Mouse (Mus musculus) limb, embryonic 11.5 days (tissue): Measurements from ENCODE around the gene Cidec. TPM values are rescaled to one million over a fixed set of nuclear protein-coding genes. Genes with fewer than 3 reads are reported as not detected.

Experiments used
- ATAC-seq: fragments of 200-750 bp; cut with Nextera tagmentation; 2 replicates; pipeline ENCODE4 v1.8.0; 2017; ENCODE audit warnings: low read depth; ENCODE audit not compliant: insufficient number of reproducible peaks, low FRiP score, low TSS enrichment
- DNase-seq: peaks from one replicate; pipeline ENCODE4 v3.0.0-alpha.2; 2015; ENCODE audit warnings: low spot score
- H3K27ac ChIP-seq: fragments of 300-500 bp; sonication (generic); replicated peaks from 2 replicates; pipeline ENCODE4 v1.5.1; 2014; ENCODE audit warnings: low read depth, mild to moderate bottlenecking, low read length
- H3K27me3 ChIP-seq: fragments of 300-500 bp; sonication (generic); 2 replicates; pipeline ENCODE4 v1.6.1; 2014; ENCODE audit warnings: mild to moderate bottlenecking, low read length, mixed read lengths; ENCODE audit not compliant: control insufficient read depth, insufficient read depth
- H3K36me3 ChIP-seq: fragments of 300-500 bp; sonication (generic); 2 replicates; pipeline ENCODE4 v1.6.1; 2014; ENCODE audit warnings: mild to moderate bottlenecking, low read length, moderate library complexity, mixed read lengths; ENCODE audit not compliant: control insufficient read depth, insufficient read depth
- H3K4me1 ChIP-seq: fragments of 300-500 bp; sonication (generic); 2 replicates; pipeline ENCODE4 v1.6.1; 2014; ENCODE audit warnings: low read length, mixed read lengths; ENCODE audit not compliant: control insufficient read depth, insufficient read depth
- H3K4me2 ChIP-seq: fragments of 300-500 bp; sonication (generic); 2 replicates; pipeline ENCODE4 v1.6.1; 2014; ENCODE audit warnings: low read depth, mild to moderate bottlenecking, moderate library complexity; ENCODE audit not compliant: severe bottlenecking
- H3K4me3 ChIP-seq: fragments of 300-500 bp; sonication (generic); 2 replicates; pipeline ENCODE4 v1.5.1; 2014; ENCODE audit warnings: low read depth, low read length
- H3K9ac ChIP-seq: fragments of 300-500 bp; sonication (generic); 2 replicates; pipeline ENCODE4 v1.6.1; 2014; ENCODE audit warnings: mild to moderate bottlenecking, low read length
- H3K9me3 ChIP-seq: fragments of 300-500 bp; sonication (generic); 2 replicates; pipeline ENCODE4 v1.6.1; 2016; ENCODE audit warnings: low read length; ENCODE audit not compliant: control insufficient read depth
- WGBS: fragments of 180-500 bp; shearing (Covaris S2); extraction: QIAGEN DNeasy Blood & Tissue Kit; methylation state at CpG from one replicate; pipeline ENCODE4 v1.1.7; 2014; 5-methylcytosine and 5-hydroxymethylcytosine counted together
- polyA plus RNA-seq: library from polyadenylated mRNA; unstranded; fragments of >200 nt; fragmentation: Nextera tagmentation; extraction: Ambion mirVana; gene quantifications from 2 replicates; pipeline ENCODE4 v1.2.1, GENCODE M21; 2014

The Cidec gene
- polyA plus RNA-seq, 1 experiment from 2014 or later, result not detected

- no peak overlapping the region for H3K4me2 ChIP-seq
- 94% methylated on average over 6 of the region's 6 CpGs for WGBS
- no peak overlapping the region for H3K27ac ChIP-seq
- no peaks in the 10 kb centered on the region; the same call in 1 of the 2 replicates for H3K36me3 ChIP-seq
- DNase-seq, result no peak
- no peaks in the 10 kb centered on the region for H3K27me3 ChIP-seq
- H3K4me3 ChIP-seq, result no peak overlapping the region
- H3K9ac ChIP-seq, result no peak overlapping the region
- H3K9me3 ChIP-seq, result no peaks in the 10 kb centered on the region
- peaks cover 4% of the 10 kb centered on the region; the same call in 1 of the 2 replicates for H3K4me1 ChIP-seq
- ATAC-seq, result no peak
Observed at GRCm38 (mm10) chr6:113395501-113395900, 40.1 kb downstream of the Cidec start.

- no peak for DNase-seq
- Histone ChIP-seq H3K9me3 (no peaks in the 10 kb centered on the region), H3K4me2 (no peak overlapping the region), H3K9ac (no peak overlapping the region), H3K36me3 (no peaks in the 10 kb centered on the region; the same call in 1 of the 2 replicates), H3K27ac (no peak overlapping the region), H3K4me3 (no peak overlapping the region), H3K27me3 (no peaks in the 10 kb centered on the region), H3K4me1 (peaks cover 4% of the 10 kb centered on the region; the same call in 1 of the 2 replicates)
- ATAC-seq, result no peak
- 93% methylated on average over 11 of the region's 11 CpGs for WGBS
Observed at GRCm38 (mm10) chr6:113394811-113395210, 40.7 kb downstream of the Cidec start.

- 88% methylated on average over 6 of the region's 6 CpGs for WGBS
Observed at GRCm38 (mm10) chr6:113393951-113394350, 41.6 kb downstream of the Cidec start.

GRCm38 (mm10) chr6:113392387-113393071 lies 43.0 kb downstream of the Cidec start:
- Histone ChIP-seq H3K4me3 (peak overlapping the region; percentile 42), H3K4me1 (peaks cover 4% of the 10 kb centered on the region; the same call in 1 of the 2 replicates), H3K36me3 (peaks cover 5% of the 10 kb centered on the region; the same call in 1 of the 2 replicates), H3K9ac (peak overlapping the region; percentile 81), H3K27ac (no peak overlapping the region), H3K9me3 (no peaks in the 10 kb centered on the region), H3K4me2 (peak overlapping the region; percentile 97), H3K27me3 (no peaks in the 10 kb centered on the region)
- under 1% methylated on average over 44 of the region's 51 CpGs for WGBS
- ATAC-seq (peak; percentile 64), DNase-seq (peak; percentile 76)

More at GRCm38 (mm10) chr6:113393951-113394350, 41.6 kb downstream of the Cidec start:
- Histone ChIP-seq H3K4me3 (no peak overlapping the region), H3K9me3 (no peaks in the 10 kb centered on the region), H3K9ac (0 out of 2 replicates have a peak overlapping the region, but pooled peaks have one; percentile 17), H3K27me3 (no peaks in the 10 kb centered on the region), H3K27ac (no peak overlapping the region), H3K36me3 (peaks cover 3% of the 10 kb centered on the region; the same call in 1 of the 2 replicates), H3K4me1 (peaks cover 4% of the 10 kb centered on the region; the same call in 1 of the 2 replicates), H3K4me2 (no peak overlapping the region)
- DNase-seq, result no peak
- no peak for ATAC-seq

- Histone ChIP-seq H3K27ac (no peak overlapping the region), H3K9me3 (no peaks in the 10 kb centered on the region), H3K4me1 (peaks cover 4% of the 10 kb centered on the region; the same call in 1 of the 2 replicates), H3K27me3 (no peaks in the 10 kb centered on the region), H3K36me3 (peaks cover 9% of the 10 kb centered on the region; the same call in 1 of the 2 replicates), H3K4me3 (peak overlapping the region; percentile 42), H3K9ac (peak overlapping the region; percentile 81), H3K4me2 (peak overlapping the region; percentile 97)
- ATAC-seq, result no peak
- 32% methylated on average over 10 of the region's 10 CpGs for WGBS
- DNase-seq, result no peak
Observed at GRCm38 (mm10) chr6:113392015-113392386, 43.6 kb downstream of the Cidec start.

- no peaks in the 10 kb centered on the region for H3K9me3 ChIP-seq
Observed at GRCm38 (mm10) chr6:113390715-113391114, 44.8 kb downstream of the Cidec start.

GRCm38 (mm10) chr6:113388960-113389359 lies 46.6 kb downstream of the Cidec start, which contains the start of gene Ttll3:
Gene Ttll3 (plus strand): TSS chr6:113389260.
- no peaks in the 10 kb centered on the region for H3K9me3 ChIP-seq
- 83% methylated on average over 8 of the region's 8 CpGs for WGBS
- H3K4me3 ChIP-seq, result no peak within 1 kb of the TSS
- peaks cover 4% of the 10 kb centered on the region; the same call in 1 of the 2 replicates for H3K4me1 ChIP-seq
- H3K36me3 ChIP-seq, result peaks cover 30% of the 10 kb centered on the region
- ATAC-seq (no peak), DNase-seq (no peak)
- H3K27ac ChIP-seq, result no peak within 1 kb of the TSS
- no peak within 1 kb of the TSS for H3K4me2 ChIP-seq
- H3K27me3 ChIP-seq, result no peaks in the 10 kb centered on the region
- no peak within 1 kb of the TSS for H3K9ac ChIP-seq

More at GRCm38 (mm10) chr6:113390715-113391114, 44.8 kb downstream of the Cidec start:
- Histone ChIP-seq H3K27me3 (no peaks in the 10 kb centered on the region), H3K27ac (no peak overlapping the region), H3K36me3 (peaks cover 15% of the 10 kb centered on the region), H3K9ac (no peak overlapping the region), H3K4me3 (no peak overlapping the region), H3K4me1 (peaks cover 4% of the 10 kb centered on the region; the same call in 1 of the 2 replicates), H3K4me2 (no peak overlapping the region)
- WGBS, result 88% methylated on average over 3 of the region's 3 CpGs
- ATAC-seq (no peak), DNase-seq (no peak)

GRCm38 (mm10) chr6:113386025-113386424 lies 49.5 kb downstream of the Cidec start:
- H3K9me3 ChIP-seq, result no peaks in the 10 kb centered on the region; the same call in 1 of the 2 replicates
- no peak overlapping the region for H3K4me3 ChIP-seq
- no peak overlapping the region for H3K9ac ChIP-seq
- H3K36me3 ChIP-seq, result peaks cover 41% of the 10 kb centered on the region
- H3K4me2 ChIP-seq, result no peak overlapping the region
- H3K27ac ChIP-seq, result no peak overlapping the region
- H3K27me3 ChIP-seq, result no peaks in the 10 kb centered on the region
- H3K4me1 ChIP-seq, result no peaks in the 10 kb centered on the region
- no peak for DNase-seq
- ATAC-seq, result no peak
- WGBS, result 70% methylated on average over 3 of the region's 3 CpGs
